Mouse (Mus musculus) forebrain, embryonic 15.5 days (tissue): Measurements from ENCODE around the gene Madd. TPM values are rescaled to one million over a fixed set of nuclear protein-coding genes. Genes with fewer than 3 reads are reported as not detected.

Experiments used
- ATAC-seq: fragments of 200-750 bp; cut with Nextera tagmentation; replicated peaks from 2 replicates; pipeline ENCODE4 v1.8.0; 2017; ENCODE audit warnings: mild to moderate bottlenecking, moderate TSS enrichment, moderate library complexity
- H3K27ac ChIP-seq: fragments of 300-500 bp; sonication (generic); replicated peaks from 2 replicates; pipeline ENCODE4 v1.5.1; 2015; ENCODE audit warnings: mild to moderate bottlenecking, inconsistent platforms
- H3K27me3 ChIP-seq: fragments of 300-500 bp; sonication (generic); 2 replicates; pipeline ENCODE4 v1.6.1; 2015; ENCODE audit warnings: inconsistent platforms
- H3K36me3 ChIP-seq: fragments of 300-500 bp; sonication (generic); 2 replicates; pipeline ENCODE4 v1.6.1; 2015; ENCODE audit warnings: mild to moderate bottlenecking, inconsistent platforms
- H3K4me1 ChIP-seq: fragments of 300-500 bp; sonication (generic); 2 replicates; pipeline ENCODE4 v1.6.1; 2015; ENCODE audit warnings: inconsistent platforms
- H3K4me2 ChIP-seq: fragments of 300-500 bp; sonication (generic); replicated peaks from 2 replicates; pipeline ENCODE4 v1.6.1; 2015; ENCODE audit warnings: mild to moderate bottlenecking, inconsistent platforms
- H3K4me3 ChIP-seq: fragments of 300-500 bp; sonication (generic); 2 replicates; pipeline ENCODE4 v1.5.1; 2015; ENCODE audit warnings: mild to moderate bottlenecking, inconsistent platforms
- H3K9ac ChIP-seq: fragments of 300-500 bp; sonication (generic); replicated peaks from 2 replicates; pipeline ENCODE4 v1.6.1; 2015; ENCODE audit warnings: mild to moderate bottlenecking, inconsistent platforms
- H3K9me3 ChIP-seq: fragments of 300-500 bp; sonication (generic); 2 replicates; pipeline ENCODE4 v1.6.1; 2016; ENCODE audit warnings: inconsistent platforms
- WGBS: fragments of 180-500 bp; shearing (Covaris S2); methylation state at CpG from one replicate; pipeline ENCODE4 v1.1.7; 2015; ENCODE audit warnings: mixed read lengths; 5-methylcytosine and 5-hydroxymethylcytosine counted together
- polyA plus RNA-seq: library from polyadenylated mRNA; unstranded; fragments of >200 nt; fragmentation: Nextera tagmentation; extraction: Ambion mirVana; gene quantifications from 2 replicates; pipeline ENCODE4 v1.2.1, GENCODE M21; 2015

Madd gene
- polyA plus RNA-seq, 1 experiment from 2014 or later, result 49.8 TPM

- peak; percentile 87 for ATAC-seq
- Histone ChIP-seq H3K4me2 (peak overlapping the region; percentile 65), H3K36me3 (no peaks in the 10 kb centered on the region), H3K4me1 (peaks cover 9% of the 10 kb centered on the region), H3K9me3 (no peaks in the 10 kb centered on the region), H3K4me3 (peak overlapping the region; percentile 34), H3K27ac (no peak overlapping the region), H3K27me3 (0 out of 2 replicates have a peak, but pooled peaks cover 3% of the 10 kb centered on the region), H3K9ac (peak overlapping the region; percentile 40)
- 2% methylated on average over 27 of the region's 27 CpGs for WGBS
Observed at GRCm38 (mm10) chr2:91194624-91195332, 11.1 kb upstream of the Madd start.

GRCm38 (mm10) chr2:91190501-91190900 is 6.9 kb upstream of the Madd start:
- H3K27me3 ChIP-seq, result 0 out of 2 replicates have a peak, but pooled peaks cover 3% of the 10 kb centered on the region
- no peaks in the 10 kb centered on the region for H3K36me3 ChIP-seq
- H3K9ac ChIP-seq, result no peak overlapping the region
- H3K9me3 ChIP-seq, result no peaks in the 10 kb centered on the region
- WGBS, result 92% methylated on average over 16 of the region's 16 CpGs
- no peak overlapping the region for H3K27ac ChIP-seq
- H3K4me2 ChIP-seq, result no peak overlapping the region
- H3K4me1 ChIP-seq, result peaks cover 9% of the 10 kb centered on the region
- no peak for ATAC-seq
- no peak overlapping the region for H3K4me3 ChIP-seq

GRCm38 (mm10) chr2:91187431-91187830 is 3.8 kb upstream of the Madd start:
- H3K4me3 ChIP-seq, result no peak overlapping the region
- H3K36me3 ChIP-seq, result no peaks in the 10 kb centered on the region
- H3K4me1 ChIP-seq, result 0 out of 2 replicates have a peak, but pooled peaks cover 5% of the 10 kb centered on the region
- H3K9ac ChIP-seq, result no peak overlapping the region
- no peaks in the 10 kb centered on the region for H3K9me3 ChIP-seq
- H3K27ac ChIP-seq, result no peak overlapping the region
- no peak overlapping the region for H3K4me2 ChIP-seq
- no peaks in the 10 kb centered on the region for H3K27me3 ChIP-seq
- WGBS, result 68% methylated on average over 4 of the region's 4 CpGs
- ATAC-seq, result no peak

GRCm38 (mm10) chr2:91186208-91186607 is 2.6 kb upstream of the Madd start:
- ATAC-seq, result no peak
- WGBS, result 79% methylated on average over 1 of the region's 1 CpGs

GRCm38 (mm10) chr2:91183148-91183513 is 506 bp downstream of the Madd start:
- peak overlapping the region; percentile 90 for H3K9ac ChIP-seq
- 0% methylated on average over 9 of the region's 9 CpGs for WGBS
- H3K4me1 ChIP-seq, result peaks cover 28% of the 10 kb centered on the region
- peak overlapping the region; percentile 97 for H3K27ac ChIP-seq
- H3K4me2 ChIP-seq, result peak overlapping the region; percentile 77
- no peaks in the 10 kb centered on the region for H3K27me3 ChIP-seq
- peak overlapping the region; percentile 96 for H3K4me3 ChIP-seq
- ATAC-seq, result peak; percentile 97
- H3K9me3 ChIP-seq, result no peaks in the 10 kb centered on the region
- H3K36me3 ChIP-seq, result peaks cover 3% of the 10 kb centered on the region

More at GRCm38 (mm10) chr2:91186208-91186607, 2.6 kb upstream of the Madd start:
- Histone ChIP-seq H3K4me3 (no peak overlapping the region), H3K9ac (no peak overlapping the region), H3K27ac (no peak overlapping the region), H3K4me1 (peaks cover 14% of the 10 kb centered on the region), H3K4me2 (no peak overlapping the region), H3K9me3 (no peaks in the 10 kb centered on the region), H3K27me3 (no peaks in the 10 kb centered on the region), H3K36me3 (no peaks in the 10 kb centered on the region)

GRCm38 (mm10) chr2:91182405-91183147 is 1.1 kb downstream of the Madd start:
- Histone ChIP-seq H3K27ac (peak overlapping the region; percentile 97), H3K9me3 (no peaks in the 10 kb centered on the region), H3K36me3 (peaks cover 9% of the 10 kb centered on the region), H3K4me3 (peak overlapping the region; percentile 96), H3K4me1 (peaks cover 28% of the 10 kb centered on the region), H3K4me2 (peak overlapping the region; percentile 77), H3K9ac (peak overlapping the region; percentile 90), H3K27me3 (no peaks in the 10 kb centered on the region)
- peak; percentile 96 for ATAC-seq
- WGBS, result under 1% methylated on average over 80 of the region's 81 CpGs

- no peak for ATAC-seq
- H3K4me3 ChIP-seq, result peak overlapping the region; percentile 96
- WGBS, result 7% methylated on average over 8 of the region's 8 CpGs
- H3K9me3 ChIP-seq, result no peaks in the 10 kb centered on the region
- H3K9ac ChIP-seq, result peak overlapping the region; percentile 90
- peaks cover 28% of the 10 kb centered on the region for H3K4me1 ChIP-seq
- H3K27ac ChIP-seq, result peak overlapping the region; percentile 97
- no peaks in the 10 kb centered on the region for H3K27me3 ChIP-seq
- H3K36me3 ChIP-seq, result peaks cover 10% of the 10 kb centered on the region
- peak overlapping the region; percentile 77 for H3K4me2 ChIP-seq
Observed at GRCm38 (mm10) chr2:91182016-91182404, 1.6 kb downstream of the Madd start.

GRCm38 (mm10) chr2:91180706-91181105 is 2.9 kb downstream of the Madd start:
- 69% methylated on average over 5 of the region's 5 CpGs for WGBS
- no peak overlapping the region for H3K27ac ChIP-seq
- H3K27me3 ChIP-seq, result no peaks in the 10 kb centered on the region
- no peak for ATAC-seq
- peak overlapping the region; percentile 90; the same call in 1 of the 2 replicates for H3K9ac ChIP-seq
- no peak overlapping the region for H3K4me3 ChIP-seq
- H3K4me2 ChIP-seq, result peak overlapping the region; percentile 77; the same call in 1 of the 2 replicates
- peaks cover 28% of the 10 kb centered on the region for H3K4me1 ChIP-seq
- H3K9me3 ChIP-seq, result no peaks in the 10 kb centered on the region
- H3K36me3 ChIP-seq, result peaks cover 23% of the 10 kb centered on the region

GRCm38 (mm10) chr2:91179825-91180224 is 3.8 kb downstream of the Madd start:
- H3K36me3 ChIP-seq, result peaks cover 28% of the 10 kb centered on the region
- no peak overlapping the region for H3K9ac ChIP-seq
- peaks cover 28% of the 10 kb centered on the region for H3K4me1 ChIP-seq
- H3K4me2 ChIP-seq, result no peak overlapping the region
- no peak overlapping the region for H3K4me3 ChIP-seq
- no peak for ATAC-seq
- H3K27ac ChIP-seq, result no peak overlapping the region
- H3K27me3 ChIP-seq, result no peaks in the 10 kb centered on the region
- no peaks in the 10 kb centered on the region for H3K9me3 ChIP-seq
- 49% methylated on average over 4 of the region's 4 CpGs for WGBS

- WGBS, result 80% methylated on average over 6 of the region's 6 CpGs
- no peak overlapping the region for H3K9ac ChIP-seq
- no peak overlapping the region for H3K27ac ChIP-seq
- H3K27me3 ChIP-seq, result no peaks in the 10 kb centered on the region
- no peaks in the 10 kb centered on the region for H3K9me3 ChIP-seq
- peaks cover 15% of the 10 kb centered on the region for H3K4me1 ChIP-seq
- ATAC-seq, result no peak
- peaks cover 63% of the 10 kb centered on the region for H3K36me3 ChIP-seq
- no peak overlapping the region for H3K4me3 ChIP-seq
- H3K4me2 ChIP-seq, result no peak overlapping the region
Observed at GRCm38 (mm10) chr2:91176234-91176633, 7.4 kb downstream of the Madd start.

- no peak overlapping the region for H3K9ac ChIP-seq
- no peak overlapping the region for H3K4me3 ChIP-seq
- WGBS, result 89% methylated on average over 4 of the region's 4 CpGs
- no peak overlapping the region for H3K4me2 ChIP-seq
- no peak for ATAC-seq
- no peaks in the 10 kb centered on the region for H3K9me3 ChIP-seq
- H3K27ac ChIP-seq, result no peak overlapping the region
- H3K36me3 ChIP-seq, result peaks cover 68% of the 10 kb centered on the region
- peaks cover 7% of the 10 kb centered on the region for H3K4me1 ChIP-seq
- no peaks in the 10 kb centered on the region for H3K27me3 ChIP-seq
Observed at GRCm38 (mm10) chr2:91175490-91175889, 8.1 kb downstream of the Madd start.

- Histone ChIP-seq H3K4me1 (no peaks in the 10 kb centered on the region), H3K4me3 (no peak overlapping the region), H3K9me3 (no peaks in the 10 kb centered on the region), H3K27me3 (no peaks in the 10 kb centered on the region), H3K36me3 (peaks cover 90% of the 10 kb centered on the region), H3K27ac (no peak overlapping the region), H3K9ac (no peak overlapping the region), H3K4me2 (no peak overlapping the region)
- no peak for ATAC-seq
- 89% methylated on average over 25 of the region's 25 CpGs for WGBS
Observed at GRCm38 (mm10) chr2:91169587-91170322, 13.9 kb downstream of the Madd start.
